Mouse (Mus musculus): Measurements from ENCODE around the gene Nos1.

The Nos1 gene

DNA sequence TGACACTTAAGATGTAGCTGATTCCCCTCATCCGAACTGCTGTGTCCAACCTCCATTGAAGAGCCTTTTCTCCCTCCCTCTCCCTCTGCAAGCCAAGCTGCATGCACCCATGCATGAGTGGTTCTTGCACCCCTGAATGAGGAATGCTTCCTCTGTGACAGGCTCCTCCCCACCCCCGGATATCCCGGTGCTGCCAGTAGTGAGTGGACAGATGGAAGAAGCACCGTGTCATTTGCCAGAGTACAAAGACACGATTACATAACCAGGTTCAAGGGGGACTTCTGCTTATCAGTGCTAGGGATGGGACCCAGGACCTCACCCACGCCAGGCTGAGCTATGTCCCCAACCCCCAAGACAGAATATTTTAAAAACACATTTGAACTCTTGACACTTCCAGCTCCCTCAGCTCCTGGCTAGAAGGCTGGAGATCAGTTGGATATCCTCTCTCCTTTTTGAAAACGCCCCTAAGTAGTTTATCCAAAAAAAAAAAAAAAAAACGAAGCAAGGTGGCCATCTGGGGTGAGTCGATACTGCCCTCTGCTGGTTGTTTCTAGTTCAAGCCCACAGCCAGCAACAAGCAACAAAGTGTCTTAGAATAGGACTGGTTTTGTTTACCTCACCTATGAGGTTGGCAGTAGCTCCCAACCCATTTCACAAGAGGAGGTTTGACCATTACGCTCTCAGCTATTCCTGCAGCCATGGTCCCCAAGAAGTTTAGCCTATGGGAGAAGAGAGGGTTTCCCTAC lies 175.0 kb downstream of the Nos1 start:
- DNase-seq (ENCODE audit: low spot score in 2 of 2) = no peak

- DNase-seq (ENCODE audit: low spot score in 2 of 2) = no peak
These were observed 183.9 kb downstream of the Nos1 start for GRCm38 (mm10) chr5:117964750-117965149.

DNA sequence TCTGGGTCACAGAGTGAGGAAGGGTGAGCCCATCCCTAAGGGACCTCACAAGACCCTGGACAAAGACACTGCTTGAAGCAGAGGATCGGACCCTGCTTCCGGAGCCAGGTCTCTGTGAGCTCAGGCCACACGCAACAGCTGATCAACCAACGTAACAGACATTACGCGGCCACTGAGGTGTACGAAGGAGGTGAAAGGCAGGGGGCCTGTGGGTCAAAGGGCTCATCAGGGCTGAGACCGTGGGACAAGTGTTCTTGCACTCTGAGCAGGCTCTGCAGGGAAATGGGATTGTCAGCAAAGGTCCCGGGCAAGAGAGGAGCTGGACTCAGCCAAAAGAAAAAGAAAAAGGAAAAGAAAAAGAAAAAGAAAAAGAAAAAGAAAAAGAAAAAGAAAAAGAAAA lies 186.1 kb downstream of the Nos1 start:
- no peak for DNase-seq (ENCODE audit: low spot score in 2 of 2)

DNA sequence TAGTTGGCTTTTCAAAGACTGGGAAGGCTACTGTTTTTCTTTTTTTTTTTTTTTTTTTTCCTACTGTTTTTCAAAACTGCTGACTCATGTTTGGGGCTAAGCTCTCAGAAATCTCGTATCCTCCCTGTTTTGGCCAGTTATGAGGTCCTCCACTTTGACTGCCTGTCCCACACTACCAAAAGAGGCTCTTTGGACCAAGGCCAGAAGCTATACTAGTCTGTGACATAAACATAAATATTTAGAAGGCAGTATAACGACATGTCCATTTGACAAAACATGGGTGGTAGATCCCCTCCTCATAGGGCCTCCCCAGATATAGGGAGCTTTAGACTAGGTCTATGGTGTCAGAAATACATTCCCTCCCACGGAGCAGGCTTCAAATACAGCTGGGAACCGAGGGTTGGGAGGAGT lies 186.8 kb downstream of the Nos1 start:
- no peak for DNase-seq (ENCODE audit: low spot score in 2 of 2)

GRCm38 (mm10) chr5:117969681-117970427 lies 189.0 kb downstream of the Nos1 start:
- DNase-seq (ENCODE audit: low spot score in 2 of 2) = no peak

DNA sequence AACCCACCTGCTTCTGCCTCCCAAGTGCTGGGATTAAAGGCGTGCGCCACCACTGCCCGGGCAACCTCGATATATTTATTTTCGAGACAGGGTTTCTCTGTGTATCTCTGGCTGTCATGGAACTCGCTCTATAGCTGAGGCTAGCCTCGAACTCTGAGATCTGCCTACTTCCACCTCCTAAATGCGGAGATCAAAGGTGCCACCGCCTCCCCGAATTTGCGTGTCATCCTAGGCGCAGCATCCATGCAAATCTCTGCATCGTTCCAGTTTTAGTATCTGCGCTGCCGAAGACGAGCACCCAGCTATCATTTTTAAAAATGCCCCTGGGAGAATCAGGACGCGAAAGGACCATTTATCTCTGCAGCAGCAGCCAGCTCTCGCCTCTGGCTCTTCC lies 195.4 kb downstream of the Nos1 start:
- no peak for DNase-seq (ENCODE audit: low spot score in 2 of 2)

- peak; percentile 95 to 98 for DNase-seq (ENCODE audit: low spot score in 2 of 2)
These were observed 196.0 kb downstream of the Nos1 start, which contains the start of gene Fbxo21 for GRCm38 (mm10) chr5:117976657-117977500. Gene Fbxo21 (plus strand): TSS chr5:117976730.

- DNase-seq (ENCODE audit: low spot score in 2 of 2) = no peak
These were observed 196.8 kb downstream of the Nos1 start for GRCm38 (mm10) chr5:117977501-117978158.

GRCm38 (mm10) chr5:117978159-117978697 lies 197.4 kb downstream of the Nos1 start:
- DNase-seq (ENCODE audit: low spot score in 2 of 2) = no peak

GRCm38 (mm10) chr5:117979082-117979481 lies 198.2 kb downstream of the Nos1 start:
- no peak for DNase-seq (ENCODE audit: low spot score in 2 of 2)

GRCm38 (mm10) chr5:117980921-117981320 lies 200.1 kb downstream of the Nos1 start:
- DNase-seq (ENCODE audit: low spot score in 2 of 2) = no peak

DNA sequence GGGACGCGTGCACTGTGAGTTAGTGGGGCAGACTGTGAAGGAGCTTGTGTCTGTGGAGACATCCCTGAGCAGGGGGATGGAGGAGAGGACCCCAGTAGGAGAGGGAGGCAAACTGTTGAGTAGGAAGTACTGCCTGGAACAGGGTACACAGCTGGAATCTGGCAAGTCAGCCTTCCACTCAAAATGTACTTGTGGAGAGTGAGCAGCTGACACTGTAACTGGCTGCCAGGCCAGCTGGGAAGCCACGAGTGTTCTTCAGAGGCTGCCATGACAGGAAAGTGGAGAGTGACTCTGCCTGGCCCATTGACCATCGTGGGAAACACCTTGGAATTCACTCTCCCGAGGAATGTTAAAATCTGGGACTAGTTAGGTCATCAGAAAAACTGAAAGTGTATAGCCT lies 201.1 kb downstream of the Nos1 start:
- no peak for DNase-seq (ENCODE audit: low spot score in 2 of 2)

DNA sequence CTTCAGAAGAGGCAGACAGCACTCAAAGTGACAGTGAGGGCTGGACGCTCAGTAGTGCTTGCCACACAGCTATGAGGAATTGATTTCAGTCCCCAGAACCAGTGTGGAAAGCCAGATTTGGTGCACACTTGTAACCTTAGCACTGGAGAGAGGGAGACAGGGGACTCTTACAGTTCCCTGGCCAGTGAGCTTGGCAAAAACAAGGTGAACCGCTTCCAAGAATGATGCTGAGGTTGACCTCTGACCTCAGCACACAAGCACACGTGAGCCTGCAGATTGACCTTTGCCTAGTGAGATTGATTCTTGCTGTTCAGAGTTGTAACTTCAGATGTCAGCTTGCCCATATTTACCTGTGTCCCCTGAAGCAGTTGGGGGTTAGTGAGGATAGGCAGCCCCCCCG lies 205.5 kb downstream of the Nos1 start:
- DNase-seq (ENCODE audit: low spot score in 2 of 2) = no peak

DNA sequence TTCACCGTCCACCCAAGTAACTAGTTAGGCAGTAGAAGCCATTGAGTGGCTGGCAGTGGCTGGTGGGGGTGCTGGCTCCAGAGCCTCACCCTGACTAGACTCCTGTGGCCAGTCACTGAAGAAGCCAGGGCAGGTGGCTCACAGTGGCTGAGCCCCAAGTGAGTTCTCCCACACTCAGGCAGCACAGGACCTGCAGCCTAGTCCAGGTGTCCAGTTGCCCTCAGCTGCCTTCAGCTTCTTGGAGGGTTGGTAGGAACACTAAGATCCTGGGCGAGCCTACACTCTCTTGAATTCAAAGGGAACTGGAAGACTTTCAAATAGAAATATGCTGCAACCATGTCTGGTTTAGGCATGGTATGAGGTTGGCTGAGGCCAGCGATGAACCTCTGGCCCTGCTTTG lies 207.1 kb downstream of the Nos1 start:
- DNase-seq (ENCODE audit: low spot score in 2 of 2) = no peak

- DNase-seq (ENCODE audit: low spot score in 2 of 2) = no peak
These were observed 207.5 kb downstream of the Nos1 start for GRCm38 (mm10) chr5:117988367-117988766.

DNA sequence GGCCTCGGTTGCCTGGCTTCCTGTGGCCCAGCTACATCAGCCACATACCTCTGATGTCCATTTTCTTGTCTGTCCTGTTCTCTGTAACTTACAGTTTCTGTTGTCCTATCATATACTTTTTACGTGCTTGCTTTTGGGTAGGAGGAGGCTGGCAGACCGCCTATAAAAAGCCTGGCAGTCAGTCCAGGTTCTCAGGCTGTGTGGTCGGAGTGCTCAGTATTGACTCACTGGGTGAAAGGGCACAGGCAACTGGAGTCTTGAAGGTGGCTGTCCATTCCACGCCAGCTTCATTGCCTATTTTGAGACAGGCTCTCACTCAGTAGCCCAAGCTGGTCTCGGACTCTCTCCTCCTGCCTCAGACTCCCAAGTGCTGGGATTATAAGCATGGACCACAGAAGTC lies 208.9 kb downstream of the Nos1 start:
- peak in 1 of 2 experiments; percentile 25 for DNase-seq (ENCODE audit: low spot score in 2 of 2)

GRCm38 (mm10) chr5:117990957-117991356 lies 210.1 kb downstream of the Nos1 start:
- DNase-seq (ENCODE audit: low spot score in 2 of 2) = no peak

- no peak for DNase-seq (ENCODE audit: low spot score in 2 of 2)
These were observed 212.7 kb downstream of the Nos1 start for GRCm38 (mm10) chr5:117993550-117993949.

- no peak for DNase-seq (ENCODE audit: low spot score in 2 of 2)
These were observed 214.6 kb downstream of the Nos1 start for GRCm38 (mm10) chr5:117995372-117995901.

DNA sequence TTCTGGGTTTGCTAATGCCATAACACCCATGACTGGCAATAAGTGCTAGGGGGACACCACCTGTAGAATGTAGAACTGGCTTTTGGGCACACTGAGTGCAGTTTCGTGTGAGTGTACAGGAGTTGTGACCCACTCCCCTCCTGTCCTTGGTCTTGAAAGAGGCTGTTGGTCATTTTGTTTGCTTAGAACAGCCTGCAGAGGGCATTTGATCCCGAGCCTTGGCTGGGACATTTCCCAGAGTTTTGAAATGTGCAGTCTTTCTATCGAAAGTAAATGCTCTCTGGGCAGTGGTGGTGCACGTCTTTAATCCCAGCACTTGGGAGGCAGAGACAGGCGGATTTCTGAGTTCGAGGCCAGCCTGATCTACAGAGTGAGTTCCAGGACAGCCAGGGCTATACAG lies 215.1 kb downstream of the Nos1 start:
- no peak for DNase-seq (ENCODE audit: low spot score in 2 of 2)

GRCm38 (mm10) chr5:117996581-117996980 lies 215.7 kb downstream of the Nos1 start:
- DNase-seq (ENCODE audit: low spot score in 2 of 2) = no peak

All from urinary bladder, adult 18-20 months (tissue).